Mouse (Mus musculus) kidney, postnatal 4 days (tissue): ENCODE data around the gene Tcte1.

ENCODE experiments used
- DNase-seq, 2 experiments: peaks; one replicate each; pipeline ENCODE4 v3.0.0; 2021; ENCODE audit warnings: mixed read lengths in 2 of 2

Gene Tcte1

DNA sequence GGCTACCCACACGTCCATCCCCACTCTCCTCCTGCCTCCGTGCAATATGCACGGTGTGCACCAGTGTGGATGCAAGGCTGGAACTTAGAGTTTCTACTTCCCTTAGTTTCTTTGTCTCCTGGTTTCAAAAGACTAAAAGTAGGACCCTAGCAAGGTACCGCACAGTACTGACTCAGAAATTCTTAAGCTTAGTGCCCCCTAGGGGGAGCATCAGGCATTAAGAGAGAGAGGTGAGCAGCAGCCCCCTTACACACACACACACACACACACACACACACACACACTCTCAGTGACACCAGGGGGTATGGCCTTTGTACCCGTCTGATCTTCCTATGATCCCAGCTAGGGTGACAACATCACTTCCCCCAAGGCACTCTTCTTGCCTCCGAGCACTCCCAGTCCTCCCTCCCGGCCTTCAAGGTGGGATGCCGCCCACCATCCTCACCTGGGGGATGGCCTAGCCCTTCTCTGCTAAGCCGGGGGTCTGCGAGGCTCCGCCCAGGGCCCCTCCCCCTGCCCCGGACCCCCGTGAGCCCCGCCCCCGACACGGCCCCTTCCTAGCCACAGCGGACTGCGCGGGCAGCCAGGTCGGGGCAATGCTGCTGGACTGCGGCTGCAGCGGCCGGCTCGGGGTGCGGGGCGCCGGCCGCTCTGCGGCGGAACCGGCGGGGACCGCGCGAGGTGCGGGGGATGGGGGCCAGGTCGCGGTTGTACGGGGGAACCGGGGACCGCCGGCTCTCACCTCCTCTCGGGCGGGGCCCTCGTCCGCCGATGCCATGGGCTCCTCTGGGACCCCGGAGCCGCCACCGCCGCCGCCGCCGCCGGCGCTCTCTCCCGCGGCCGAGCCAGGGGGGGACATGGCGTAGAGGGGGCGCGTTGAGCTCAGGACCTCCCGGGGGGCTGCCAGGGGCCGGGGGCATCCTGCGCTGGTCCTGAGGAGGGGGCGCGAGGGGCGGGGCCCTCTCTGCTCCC, 25.6 kb downstream of the Tcte1 start:
- peak; percentile 41 to 59 for DNase-seq

DNA sequence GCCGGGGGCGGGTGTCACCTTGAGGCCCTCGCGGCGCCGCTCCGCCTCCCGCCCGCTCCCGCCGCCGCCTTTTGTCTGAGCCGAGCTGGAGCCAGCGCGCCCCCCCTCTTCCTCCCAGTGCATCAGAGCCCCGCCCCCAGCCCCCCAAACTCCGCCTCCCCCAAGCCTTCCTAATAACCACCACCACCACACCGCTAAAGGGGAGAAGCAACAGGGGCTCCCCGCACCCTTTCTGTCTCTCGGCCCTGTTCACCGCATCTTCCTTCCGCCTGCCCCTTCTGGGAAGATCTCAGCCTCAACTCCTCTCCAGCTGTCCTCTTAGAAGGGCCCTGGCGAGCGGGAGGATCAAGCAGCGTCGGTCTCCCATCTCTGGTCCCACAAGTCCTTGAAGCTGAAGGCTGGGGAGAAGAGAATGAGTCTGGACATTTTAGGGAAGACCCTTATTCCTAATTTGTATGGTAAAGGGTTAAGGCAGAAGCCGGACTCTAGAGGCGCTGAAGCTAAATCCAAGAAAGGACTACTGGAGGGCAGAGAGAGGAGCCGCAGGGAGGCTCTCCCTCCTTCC, 26.5 kb downstream of the Tcte1 start, which contains the start of gene Tmem151b:
TSS of gene Tmem151b (minus strand) at position 61 of the 565 bp plus-strand sequence.
- peak; percentile 70 to 74 for DNase-seq

DNA sequence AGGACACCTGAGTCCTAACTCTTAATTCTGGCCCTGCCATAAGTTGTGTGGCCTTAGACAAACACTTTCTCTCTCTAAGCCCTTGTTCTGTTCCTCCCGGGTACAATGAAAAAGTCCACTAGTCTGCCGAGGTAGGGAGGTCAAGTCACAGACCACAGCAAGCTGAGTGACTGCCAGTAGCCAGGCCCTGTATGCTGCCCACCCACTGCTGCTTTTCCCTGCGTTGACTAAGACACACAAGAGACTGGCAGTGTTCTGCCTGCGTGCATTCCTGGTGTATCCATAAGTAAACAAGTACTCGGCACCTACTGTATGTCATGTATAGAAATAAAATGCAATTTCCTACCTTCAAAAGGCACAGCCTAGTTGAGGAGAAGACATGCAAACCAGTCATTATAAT, 27.0 kb downstream of the Tcte1 start:
- DNase-seq = no peak

DNA sequence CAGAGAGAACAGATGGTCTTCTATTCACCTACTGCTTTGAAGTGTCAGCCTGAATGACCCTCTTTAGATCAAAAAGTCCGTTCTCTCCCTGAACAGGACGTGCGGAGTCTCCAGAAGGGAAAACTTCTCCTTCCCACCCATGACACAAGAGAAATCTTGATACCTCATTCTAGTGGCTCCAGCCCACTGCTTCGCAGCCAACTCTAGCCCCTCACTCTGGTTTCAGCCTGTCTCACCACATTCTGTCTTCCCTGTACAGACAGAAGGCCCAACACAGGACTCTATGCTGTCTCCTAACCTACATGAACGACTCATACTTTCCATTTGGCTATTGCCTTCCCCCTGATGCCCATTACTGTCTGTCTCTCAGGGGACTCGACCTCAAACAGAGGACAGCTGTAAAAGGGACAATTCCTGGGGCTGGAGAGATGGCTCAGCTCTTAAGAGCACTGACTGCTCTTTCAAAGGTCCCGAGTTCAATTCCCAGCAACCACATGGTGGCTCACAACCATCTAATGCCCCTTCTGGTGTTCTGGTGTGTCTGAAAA, 28.1 kb downstream of the Tcte1 start:
- no peak for DNase-seq

DNA sequence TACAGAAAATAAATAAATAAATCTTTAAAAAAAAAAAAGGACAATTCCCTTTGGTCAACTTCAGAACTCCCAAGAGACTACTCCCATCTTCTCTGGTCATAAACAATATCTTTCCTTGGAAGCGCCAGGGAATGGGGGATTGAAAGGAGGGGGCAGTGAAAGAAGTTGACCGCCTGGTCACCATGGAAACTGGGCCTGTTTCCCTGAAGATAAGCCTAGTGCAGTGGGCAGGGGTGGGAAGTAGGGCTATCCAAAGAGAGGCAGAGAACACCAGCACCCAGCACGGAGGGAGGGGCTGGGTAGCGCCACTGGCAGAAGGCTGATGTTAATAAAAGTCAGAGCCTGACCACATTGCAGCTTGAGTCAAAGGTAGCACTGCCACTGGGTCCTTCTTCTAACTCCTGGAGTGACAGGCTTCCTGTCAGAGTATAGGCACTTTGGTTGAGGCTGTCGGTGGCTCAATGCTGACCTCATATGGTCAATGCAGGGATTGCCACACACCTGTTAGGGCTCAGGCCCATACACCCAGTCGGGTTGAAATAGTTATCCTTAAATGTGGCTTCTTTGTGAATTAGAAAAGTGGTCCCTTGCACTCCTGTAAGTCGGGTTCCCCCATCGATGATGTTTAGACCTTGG, 28.7 kb downstream of the Tcte1 start:
- peak; percentile 86 to 87 for DNase-seq

DNA sequence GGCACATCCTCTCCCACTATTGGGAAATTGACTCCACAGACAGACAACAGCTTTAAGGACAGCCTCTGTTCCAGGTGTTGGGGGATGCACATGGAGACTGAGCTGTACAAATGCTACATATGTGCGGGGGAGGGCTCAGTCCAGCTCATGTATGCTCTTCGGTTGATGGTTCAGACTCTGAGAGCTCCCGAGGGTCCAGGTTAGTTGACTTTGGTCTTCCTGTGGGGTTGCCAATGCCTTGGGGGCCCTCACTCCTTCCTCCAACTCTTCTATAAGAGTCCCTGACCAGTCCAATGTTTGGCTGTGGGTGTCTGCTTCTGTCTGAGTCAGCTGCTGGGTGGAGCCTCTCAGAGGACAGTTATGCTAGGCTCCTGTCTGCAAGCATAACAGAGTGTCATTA, 29.8 kb downstream of the Tcte1 start:
- no peak for DNase-seq

DNA sequence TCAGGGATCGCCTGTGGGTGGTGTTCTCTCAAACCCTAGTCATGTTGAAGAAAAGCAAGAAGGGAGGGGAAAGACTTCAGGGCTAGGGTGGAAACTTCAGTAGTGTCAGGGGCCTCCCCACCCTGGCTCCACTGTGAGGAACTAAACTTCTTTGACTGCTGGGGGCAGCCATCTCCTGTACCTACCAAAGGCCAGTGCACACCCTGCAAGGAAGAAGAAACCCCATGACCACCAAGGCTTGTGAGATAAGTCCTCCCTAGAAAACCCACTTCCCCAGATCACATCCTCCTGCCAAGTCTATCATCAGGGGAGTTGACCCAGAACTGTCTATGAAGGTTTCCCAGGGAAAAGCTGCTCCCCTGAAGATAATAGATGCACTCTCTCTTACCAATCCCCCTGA, 31.2 kb downstream of the Tcte1 start:
- no peak for DNase-seq

DNA sequence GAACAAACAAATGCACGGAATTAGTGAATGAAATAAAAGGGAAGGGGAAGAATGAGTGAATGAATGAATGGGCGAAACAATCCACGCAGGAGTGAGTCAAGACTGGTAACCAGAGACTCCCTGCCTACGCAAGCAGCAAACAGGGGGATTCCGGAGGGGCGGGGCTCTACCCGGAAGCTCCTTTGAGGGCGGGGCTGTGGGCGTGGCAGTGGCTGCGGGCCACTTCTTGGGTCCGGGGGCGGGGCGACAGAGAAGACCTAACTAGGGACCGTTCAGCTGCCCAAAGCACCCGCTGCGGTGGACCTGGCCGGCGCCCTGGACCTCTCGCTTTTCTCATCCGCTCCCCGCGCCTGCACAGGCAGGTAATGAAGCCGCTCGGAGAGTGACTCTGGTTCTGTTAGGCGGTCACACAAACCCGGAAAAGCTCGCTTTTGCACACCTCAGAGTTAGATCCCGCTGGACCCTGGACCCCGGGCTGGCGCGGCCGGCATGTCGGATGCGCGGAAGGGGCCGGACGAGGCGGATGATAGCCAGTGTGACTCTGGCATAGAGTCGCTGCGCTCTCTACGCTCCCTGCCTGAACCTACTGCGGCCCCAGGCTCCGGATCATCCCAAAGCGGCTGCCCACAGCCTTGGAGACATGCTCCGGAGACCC, 32.3 kb downstream of the Tcte1 start, which contains the start of gene Nfkbie:
TSS of gene Nfkbie (plus strand) at position 252 of the 655 bp plus-strand sequence.
- peak; percentile 99 for DNase-seq

DNA sequence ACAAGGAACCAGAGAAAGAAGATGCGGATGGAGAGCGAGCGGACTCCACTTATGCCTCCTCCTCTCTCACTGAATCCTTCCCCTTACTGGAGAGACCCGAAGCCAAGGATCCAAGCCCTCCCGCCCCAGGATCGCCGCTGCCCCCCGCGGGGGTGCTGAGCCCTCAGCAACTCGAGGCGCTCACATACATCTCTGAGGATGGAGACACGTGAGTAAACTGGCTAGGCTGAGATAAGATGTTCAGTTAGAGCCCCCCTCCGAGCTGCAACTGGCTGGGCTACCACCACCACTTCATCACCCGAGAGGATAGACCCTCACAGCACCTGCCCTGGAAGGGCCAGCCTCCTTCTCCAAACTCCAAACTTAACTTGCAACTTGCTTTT, 32.9 kb downstream of the Tcte1 start:
- DNase-seq = no peak

DNA sequence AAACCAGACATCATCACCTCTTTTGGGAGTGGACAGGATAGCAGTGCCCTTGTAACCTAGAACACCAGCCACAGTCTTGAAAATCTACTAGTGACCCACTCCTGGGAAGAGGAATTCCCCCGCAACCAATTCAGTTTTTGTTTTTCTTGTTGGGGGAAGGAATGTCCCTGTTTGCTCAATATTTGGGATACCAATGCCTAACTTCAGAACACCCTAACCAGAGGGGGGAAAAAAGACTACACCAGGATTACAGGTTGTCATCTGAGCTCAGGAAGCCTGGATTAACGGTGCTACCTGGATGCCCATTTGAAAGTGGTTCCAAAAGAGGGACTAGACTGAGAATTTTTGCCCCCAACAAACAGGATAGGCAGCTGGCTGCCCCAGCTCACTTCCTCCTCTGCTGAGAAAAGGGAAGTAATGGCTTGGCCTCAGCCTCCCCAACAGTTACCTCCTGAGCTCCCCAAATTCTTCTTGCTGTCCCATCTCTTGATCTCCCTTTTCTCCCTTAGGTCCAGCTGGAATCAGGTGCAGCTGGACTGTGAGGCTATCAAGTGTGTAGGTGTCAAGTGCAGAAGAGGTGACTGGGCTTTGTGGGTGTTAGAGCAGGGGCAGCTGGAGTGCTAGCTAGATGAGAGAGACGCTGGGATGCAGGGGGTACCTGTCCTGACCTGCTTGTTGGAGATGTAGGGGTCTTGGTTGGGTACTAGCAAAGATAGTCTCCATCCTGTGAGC, 33.4 kb downstream of the Tcte1 start:
- peak in 1 of 2 experiments; percentile 3 for DNase-seq

DNA sequence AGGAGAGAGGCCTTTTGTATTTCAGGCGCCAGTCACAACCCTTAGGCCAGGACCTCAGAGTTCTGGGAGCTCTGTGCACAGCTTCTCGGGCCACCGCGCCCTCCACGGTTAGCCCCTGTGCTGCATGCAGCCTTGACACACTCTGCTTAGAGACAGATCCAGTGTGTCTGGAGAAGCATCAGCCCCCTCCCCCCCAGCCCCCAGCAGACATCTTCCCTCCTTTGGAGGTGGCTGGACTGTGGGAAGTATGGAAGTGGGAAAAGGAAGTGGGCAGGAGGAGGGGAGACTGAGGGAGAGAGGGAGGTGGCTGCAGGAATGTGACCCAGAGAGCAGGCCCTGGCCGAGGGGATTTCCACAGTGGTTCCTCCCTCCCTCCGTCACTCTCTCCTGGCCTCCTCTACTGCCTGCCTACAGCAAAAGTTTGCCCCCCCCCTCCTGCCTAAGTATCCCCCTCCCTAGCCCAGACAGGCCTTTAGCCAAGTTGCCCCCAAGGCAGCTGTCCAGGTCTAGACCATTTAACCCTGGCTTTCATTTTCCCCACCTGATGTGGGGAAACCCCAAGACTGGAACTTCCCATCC, 34.1 kb downstream of the Tcte1 start:
- peak in 1 of 2 experiments; percentile 27 for DNase-seq

DNA sequence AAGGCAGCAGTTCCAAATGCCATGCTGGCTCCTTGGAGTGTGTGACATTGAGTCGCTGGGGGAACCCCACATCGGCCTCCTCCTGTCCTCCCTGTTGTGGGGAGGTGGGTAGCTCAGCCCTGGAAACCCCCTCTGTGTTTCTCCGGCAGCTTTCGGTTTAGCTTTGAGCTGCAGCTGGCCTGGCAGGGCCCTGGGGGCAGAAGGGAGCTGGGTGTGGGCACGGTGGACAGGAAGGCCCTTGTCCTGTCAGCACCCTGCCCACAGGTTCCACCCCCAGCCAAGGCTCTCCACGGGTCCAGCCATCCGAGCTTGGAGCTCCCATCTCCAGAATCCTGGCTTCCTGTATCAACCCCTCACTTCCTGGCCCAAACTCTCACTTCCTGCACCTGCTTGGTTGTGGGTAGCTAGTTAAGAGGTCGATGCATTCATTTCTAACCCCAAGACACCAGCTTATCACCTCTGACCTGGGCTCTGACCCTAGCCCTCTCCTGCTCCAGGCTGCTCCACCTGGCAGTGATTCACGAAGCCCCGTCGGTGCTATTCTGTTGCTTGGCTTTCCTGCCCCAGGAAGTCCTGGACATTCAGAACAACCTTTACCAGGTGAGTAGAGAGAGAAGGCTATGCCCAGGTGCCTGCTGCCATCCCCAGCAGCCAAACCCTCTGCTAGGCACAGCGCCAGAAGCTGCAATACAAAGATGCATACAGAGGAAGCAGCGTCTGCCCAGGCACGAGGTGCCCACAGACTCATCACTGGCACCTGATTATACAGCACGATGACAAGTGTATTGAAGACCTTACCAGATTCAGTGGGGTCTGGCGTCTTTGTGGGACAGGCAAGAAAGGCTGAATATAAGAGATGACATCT, 35.0 kb downstream of the Tcte1 start:
- DNase-seq = peak in 1 of 2 experiments; percentile 10

DNA sequence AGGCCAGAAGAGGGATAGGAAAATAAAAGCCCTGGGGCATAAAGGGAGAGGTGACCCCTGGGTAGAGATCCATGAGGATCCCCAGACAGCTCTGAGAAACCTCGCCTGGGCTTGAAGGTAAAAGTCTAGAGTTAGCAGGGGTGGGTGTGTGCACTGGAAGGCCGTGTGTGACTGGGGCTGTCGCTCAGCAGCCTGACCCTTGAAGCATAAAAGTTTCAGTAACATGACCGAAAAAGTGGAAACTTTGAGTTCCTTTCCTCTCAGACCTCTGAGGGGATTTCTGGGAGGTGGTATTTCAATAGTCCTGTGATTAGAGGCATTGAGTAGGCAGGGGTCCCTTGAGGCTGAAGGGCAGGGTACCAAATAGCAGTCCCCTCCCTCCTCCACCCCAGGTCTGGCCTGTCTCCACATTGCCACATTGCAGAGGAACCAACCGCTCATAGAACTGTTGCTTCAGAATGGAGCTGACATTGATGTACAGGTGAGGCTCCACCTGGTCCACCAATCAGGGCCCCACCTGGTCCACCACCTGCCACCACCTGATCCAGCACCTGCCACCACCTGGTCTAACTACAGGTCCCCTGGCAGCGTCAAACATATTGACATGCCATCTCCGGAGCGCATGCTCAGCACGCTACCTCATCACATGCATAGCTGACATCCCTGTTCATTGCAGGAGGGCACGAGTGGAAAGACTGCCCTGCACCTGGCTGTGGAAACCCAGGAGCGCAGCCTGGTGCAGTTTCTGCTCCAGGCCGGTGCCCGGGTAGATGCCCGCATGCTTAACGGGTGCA, 36.7 kb downstream of the Tcte1 start:
- DNase-seq = no peak

DNA sequence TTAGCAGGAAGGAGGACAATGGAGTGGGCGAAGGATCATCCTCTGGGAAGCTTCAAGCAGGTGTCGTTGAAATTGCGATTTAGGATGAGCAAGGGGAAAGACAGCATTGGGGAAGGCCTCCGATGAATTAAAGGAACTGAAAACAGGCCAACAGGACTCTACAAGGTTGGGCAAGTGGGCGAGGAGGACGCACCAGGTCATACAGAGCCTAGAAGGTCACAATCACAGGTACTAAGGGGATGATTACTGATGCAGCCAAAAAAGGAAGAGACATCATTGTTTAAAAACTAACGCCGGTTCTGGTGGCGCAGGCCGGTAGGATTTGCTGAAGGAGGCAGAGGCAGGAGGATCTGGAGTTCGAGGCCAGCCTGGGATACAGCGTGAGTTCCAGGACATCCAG, 40.0 kb downstream of the Tcte1 start:
- DNase-seq = no peak

DNA sequence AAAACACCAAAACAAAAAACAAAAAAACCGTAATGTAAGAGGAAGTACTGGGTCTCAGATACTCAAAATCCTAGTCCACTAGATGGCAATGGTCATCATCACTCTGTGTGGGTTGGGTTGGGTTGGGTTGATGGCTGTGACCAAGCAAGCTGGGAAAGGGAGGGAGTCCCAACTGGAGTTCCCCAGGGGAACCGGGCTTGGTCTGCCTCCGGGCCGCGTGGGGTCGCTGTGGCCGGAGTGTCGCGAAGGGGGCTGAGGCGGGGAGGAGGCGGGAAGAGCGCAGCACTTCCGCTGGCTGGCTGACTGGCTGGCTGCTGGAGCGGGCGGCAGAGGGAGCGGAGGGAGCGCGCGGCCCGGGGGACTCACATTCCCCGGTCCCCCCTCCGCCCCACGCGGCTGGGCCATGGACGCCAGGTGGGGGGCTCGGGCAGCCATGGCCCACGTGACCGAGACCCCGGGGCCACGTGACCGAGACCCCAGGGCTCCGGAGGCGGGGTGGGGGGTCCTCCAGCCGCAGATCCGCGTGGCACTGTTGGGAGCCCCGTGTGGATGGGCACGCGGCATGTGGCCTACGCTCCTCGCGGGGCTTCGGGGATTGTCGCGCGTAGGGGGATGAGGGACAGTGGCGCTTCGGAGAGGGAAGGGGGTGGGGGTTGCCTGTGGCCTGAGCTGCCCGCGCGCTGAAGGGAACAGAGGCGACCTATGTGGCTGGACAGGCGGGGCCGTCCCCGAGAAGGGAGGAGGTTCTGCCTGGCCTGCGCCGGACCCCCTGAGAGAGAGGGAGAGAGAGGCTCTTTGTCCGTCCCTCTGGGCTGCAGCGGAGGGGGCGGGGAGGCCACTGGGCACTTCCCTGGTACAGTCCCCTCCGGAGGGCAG, 40.7 kb downstream of the Tcte1 start, which contains the start of gene Slc35b2:
TSS of gene Slc35b2 (plus strand) at position 220 of the 876 bp plus-strand sequence.
- DNase-seq = peak; percentile 96 to 97

DNA sequence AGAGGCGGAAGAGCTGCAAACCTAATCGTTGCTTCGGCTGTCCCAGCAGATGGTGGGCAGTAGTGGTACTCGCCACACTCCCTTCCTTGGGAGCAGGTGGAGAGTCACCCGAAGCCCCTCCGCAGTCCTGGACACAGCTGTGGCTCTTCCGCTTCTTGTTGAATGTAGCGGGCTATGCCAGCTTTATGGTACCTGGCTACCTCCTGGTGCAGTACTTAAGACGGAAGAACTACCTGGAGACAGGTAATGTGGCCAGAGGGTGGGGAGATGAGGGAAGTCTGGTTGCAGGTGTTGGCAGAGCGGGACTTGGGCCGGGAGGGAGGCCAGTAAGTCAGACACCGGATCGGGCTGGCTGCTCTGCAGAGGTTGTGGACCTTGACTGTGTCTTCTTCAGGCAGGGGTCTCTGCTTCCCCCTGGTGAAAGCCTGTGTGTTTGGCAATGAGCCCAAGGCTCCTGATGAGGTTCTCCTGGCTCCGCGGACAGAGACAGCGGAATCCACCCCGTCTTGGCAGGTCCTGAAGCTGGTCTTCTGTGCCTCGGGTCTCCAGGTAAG, 41.4 kb downstream of the Tcte1 start:
- peak; percentile 30 to 57 for DNase-seq

DNA sequence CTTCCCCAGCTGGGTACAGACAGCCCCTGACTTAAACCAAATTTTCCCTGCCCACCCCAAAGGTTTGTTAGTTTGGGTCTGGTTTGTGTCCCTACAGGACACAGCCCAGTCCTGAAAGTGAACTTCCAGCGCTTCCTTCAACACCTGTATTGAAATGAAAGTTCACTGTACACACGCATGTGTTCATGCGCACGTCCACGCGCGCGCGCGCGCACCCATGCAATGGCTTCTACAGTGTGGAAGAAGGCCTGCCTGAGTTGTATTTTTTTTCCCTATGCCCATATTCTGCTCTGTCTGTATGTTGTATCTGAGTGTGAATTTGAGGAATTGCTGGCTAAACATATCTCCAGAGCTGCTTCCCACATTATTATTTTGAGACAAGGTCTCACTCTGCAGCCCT, 41.9 kb downstream of the Tcte1 start:
- DNase-seq = no peak

DNA sequence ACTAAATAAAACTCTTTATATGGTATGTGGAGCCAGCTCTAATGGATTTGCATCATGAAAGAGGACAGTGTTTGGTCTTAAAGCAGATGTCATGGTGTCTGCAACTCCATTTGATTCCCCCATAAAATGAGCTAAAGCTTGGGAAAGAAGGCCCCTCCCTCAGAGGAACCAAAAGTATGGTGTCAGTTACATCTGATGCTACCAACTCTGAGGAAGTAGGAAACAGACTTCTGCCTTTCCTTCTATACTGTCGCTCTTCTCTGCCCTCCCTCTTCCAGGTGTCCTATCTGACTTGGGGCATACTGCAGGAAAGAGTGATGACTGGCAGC, 42.8 kb downstream of the Tcte1 start:
- no peak for DNase-seq
